Mouse (Mus musculus) thymus, adult 2 months (tissue): ENCODE data around the gene Hip1r. TPM values are rescaled to one million over a fixed set of nuclear protein-coding genes. Genes with fewer than 3 reads are reported as not detected.

Source experiments
- DNase-seq: peaks from one replicate; pipeline ENCODE4 v3.0.0; 2021
- H3K27ac ChIP-seq: fragments of 200-500 bp; 2 replicates; pipeline ENCODE4 v1.5.1; 2012; ENCODE audit warnings: low read length, control low read depth; ENCODE audit not compliant: control insufficient read depth, insufficient read depth
- H3K27me3 ChIP-seq: fragments of 200-500 bp; 2 replicates; pipeline ENCODE4 v1.6.1; 2012; ENCODE audit warnings: mild to moderate bottlenecking, low read length, moderate library complexity, mixed read lengths; ENCODE audit not compliant: control insufficient read depth, insufficient read depth
- H3K36me3 ChIP-seq: fragments of 200-500 bp; 2 replicates; pipeline ENCODE4 v1.6.1; 2012; ENCODE audit warnings: mild to moderate bottlenecking, low read length, moderate library complexity; ENCODE audit not compliant: control insufficient read depth, insufficient read depth
- H3K4me1 ChIP-seq: fragments of 200-500 bp; replicated peaks from 2 replicates; pipeline ENCODE4 v1.6.1; 2012; ENCODE audit warnings: low read length; ENCODE audit not compliant: control insufficient read depth, insufficient read depth
- H3K4me3 ChIP-seq: fragments of 200-500 bp; 2 replicates; pipeline ENCODE4 v1.5.1; 2012; ENCODE audit warnings: mild to moderate bottlenecking, low read length, control low read depth, moderate library complexity; ENCODE audit not compliant: control insufficient read depth, insufficient read depth
- CTCF ChIP-seq: fragments of 200-500 bp; IDR thresholded peaks from 2 replicates; pipeline ENCODE4 v1.5.1; 2012; ENCODE audit warnings: mild to moderate bottlenecking, control low read depth, low read length, moderate library complexity, borderline replicate concordance; ENCODE audit not compliant: control insufficient read depth, poor library complexity, insufficient read depth; ENCODE audit errors: extremely low read depth
- POLR2A ChIP-seq: fragments of 200-500 bp; IDR thresholded peaks from 2 replicates; pipeline ENCODE4 v1.6.1; 2012; ENCODE audit warnings: mild to moderate bottlenecking, low read length, control low read depth, moderate library complexity; ENCODE audit not compliant: control insufficient read depth, poor library complexity, insufficient read depth; ENCODE audit errors: extremely low read depth
- WGBS: fragments of 180-500 bp; shearing (Covaris S2); methylation state at CpG from one replicate; pipeline ENCODE4 v1.1.7; 2018; 5-methylcytosine and 5-hydroxymethylcytosine counted together
- polyA plus RNA-seq: library from polyadenylated mRNA; depleted of rRNA; stranded (reverse); fragments of >200 nt; gene quantifications from 2 replicates; pipeline ENCODE4 v1.2.3, GENCODE M21; 2012; rRNA removed

Hip1r gene
- 12.5 and 13.8 TPM in 2 replicates for polyA plus RNA-seq

DNA sequence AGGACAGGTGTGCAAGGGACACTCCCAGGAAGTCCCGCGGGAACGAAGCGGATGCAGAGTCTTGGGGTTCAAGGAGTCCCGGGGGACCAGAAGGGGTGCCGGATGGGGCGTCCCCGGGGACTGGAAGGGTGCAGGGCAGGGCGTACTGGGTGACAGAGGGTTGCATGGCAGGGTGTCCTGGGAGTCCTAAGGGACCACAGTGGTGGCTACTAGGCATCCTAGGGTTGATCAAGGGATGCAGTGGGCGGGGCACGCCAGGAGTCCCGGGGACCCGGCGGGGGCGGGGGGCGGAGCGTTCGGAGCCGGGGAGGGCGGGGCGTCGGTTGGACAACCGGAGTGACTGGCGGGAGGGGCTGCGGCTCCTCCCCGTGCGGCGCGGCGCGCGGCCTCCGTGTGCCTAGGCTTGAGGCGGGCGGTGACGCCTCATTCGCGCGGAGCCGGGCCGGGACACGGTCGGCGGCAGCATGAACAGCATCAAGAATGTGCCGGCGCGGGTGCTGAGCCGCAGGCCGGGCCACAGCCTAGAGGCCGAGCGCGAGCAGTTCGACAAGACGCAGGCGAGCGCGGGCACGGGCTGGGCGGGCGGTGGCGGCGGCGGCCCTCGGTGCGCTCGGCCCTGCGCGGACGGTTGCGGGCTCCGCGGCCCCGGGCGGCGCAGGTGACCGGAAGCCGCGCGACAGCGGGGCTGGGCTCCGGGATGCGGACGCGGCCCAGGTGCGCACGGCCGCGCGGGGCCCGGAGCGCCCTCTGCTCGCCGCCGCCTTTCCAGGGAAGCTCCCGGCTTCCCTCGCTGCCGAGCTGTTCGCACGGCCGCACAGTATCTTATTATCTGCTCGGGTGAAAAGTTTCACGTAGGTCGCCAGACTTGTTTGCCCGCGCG, at the start of gene Hip1r:
Hip1r (plus strand) TSS at position 330 of the 880 bp plus-strand sequence.
- Histone ChIP-seq H3K27me3 (no peaks in the 10 kb centered on the region), H3K36me3 (no peaks in the 10 kb centered on the region), H3K27ac (no peak within 1 kb of the TSS; the same call in 1 of the 2 replicates), H3K4me1 (peaks cover 14% of the 10 kb centered on the region), H3K4me3 (peak within 1 kb of the TSS; percentile 76)
- DNase-seq, result peak; percentile 73
- no peak for TF ChIP-seq POLR2A
- no peak for TF ChIP-seq CTCF
- WGBS, result under 1% methylated on average over 106 of the region's 106 CpGs

DNA sequence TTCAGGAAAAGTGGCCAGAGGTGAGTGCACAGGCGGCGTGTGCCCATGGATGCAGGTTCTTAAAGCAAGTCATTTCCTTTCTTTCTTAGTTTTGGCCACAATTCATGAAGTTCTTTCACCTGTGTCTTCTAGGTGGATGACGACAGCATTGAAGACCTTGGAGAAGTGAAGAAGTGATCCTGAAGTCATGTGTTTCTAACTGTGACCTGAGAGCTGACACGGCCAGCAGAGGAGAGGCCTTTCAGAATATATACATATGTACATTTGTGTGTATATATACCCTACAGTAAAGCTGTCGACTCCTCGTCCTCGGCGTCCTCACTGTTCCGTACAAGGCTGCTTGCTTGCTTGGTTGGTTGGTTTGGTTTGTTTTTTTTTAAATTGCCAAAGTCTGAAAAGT, 46.3 kb upstream of the Hip1r start, which contains the start of gene Gm43518:
Gm43518 (plus strand) TSS at position 301 of the 400 bp plus-strand sequence.
- 98% methylated on average over 9 of the region's 9 CpGs for WGBS
- Histone ChIP-seq H3K27ac (no peak within 1 kb of the TSS), H3K4me3 (no peak within 1 kb of the TSS), H3K4me1 (peaks cover 13% of the 10 kb centered on the region), H3K36me3 (peaks cover 34% of the 10 kb centered on the region), H3K27me3 (no peaks in the 10 kb centered on the region)
- no peak for DNase-seq
- no peak for TF ChIP-seq POLR2A
- TF ChIP-seq CTCF, result no peak

DNA sequence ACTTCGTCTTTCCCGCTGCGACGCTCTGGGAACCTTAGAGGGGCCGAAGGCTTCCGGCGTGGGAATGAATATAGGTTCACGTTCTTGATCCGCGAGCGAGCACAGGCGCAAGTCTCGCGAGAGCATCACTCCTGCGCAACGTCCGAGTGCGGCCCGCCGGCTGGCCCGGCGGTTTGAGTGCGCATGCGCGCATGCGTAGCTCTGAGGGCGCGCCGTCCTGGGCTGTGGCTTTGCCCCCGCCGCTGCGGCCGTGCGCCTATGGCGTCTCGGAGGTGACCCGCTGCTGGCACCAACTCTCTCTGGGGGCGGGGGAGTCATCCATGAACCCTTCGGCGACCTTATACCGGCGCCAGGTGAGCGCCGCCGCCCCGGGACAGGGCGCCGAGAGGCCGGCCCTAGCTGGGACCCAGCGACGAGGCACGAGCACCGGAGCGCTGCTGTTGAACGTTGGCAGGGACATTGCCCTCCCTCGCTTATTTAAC, 42.9 kb upstream of the Hip1r start, which contains the start of gene Ccdc62:
Ccdc62 (plus strand) TSS at position 172 of the 482 bp plus-strand sequence.
- under 1% methylated on average over 56 of the region's 56 CpGs for WGBS
- TF ChIP-seq POLR2A (peak; percentile 98), CTCF (peak; percentile 57; the same call in 1 of the 2 replicates)

DNA sequence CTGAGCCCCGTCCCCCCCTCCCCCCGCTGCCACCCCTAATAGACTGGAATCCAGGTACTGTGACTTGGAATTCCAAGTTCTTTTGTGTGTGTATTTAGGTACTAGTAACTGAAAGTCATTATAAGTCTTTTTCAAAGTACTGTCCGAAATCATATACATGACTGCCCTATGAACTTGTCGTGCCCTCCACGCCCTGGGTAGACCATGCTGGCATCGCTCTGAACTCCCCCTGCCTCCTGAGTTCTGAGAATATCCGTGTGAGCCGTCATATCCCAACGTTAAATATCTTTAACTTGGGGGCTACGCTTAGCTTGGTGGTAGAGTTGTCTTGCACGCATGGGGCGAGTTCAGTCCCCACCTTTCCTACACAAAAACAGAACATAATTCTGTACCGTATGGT, 42.3 kb upstream of the Hip1r start:
- Histone ChIP-seq H3K4me1 (peaks cover 5% of the 10 kb centered on the region; the same call in 1 of the 2 replicates), H3K27me3 (no peaks in the 10 kb centered on the region), H3K4me3 (peak overlapping the region; percentile 67; the same call in 1 of the 2 replicates), H3K27ac (no peak overlapping the region), H3K36me3 (peaks cover 13% of the 10 kb centered on the region)
- WGBS, result 41% methylated on average over 13 of the region's 13 CpGs
- DNase-seq, result no peak
- no peak for TF ChIP-seq CTCF
- no peak for TF ChIP-seq POLR2A

More for the DNA sequence above, 42.9 kb upstream of the Hip1r start, which contains the start of gene Ccdc62:
- DNase-seq, result peak; percentile 90
- Histone ChIP-seq H3K27me3 (no peaks in the 10 kb centered on the region), H3K4me3 (peak within 1 kb of the TSS; percentile 67), H3K4me1 (peaks cover 5% of the 10 kb centered on the region; the same call in 1 of the 2 replicates), H3K27ac (no peak within 1 kb of the TSS; the same call in 1 of the 2 replicates), H3K36me3 (peaks cover 13% of the 10 kb centered on the region)

DNA sequence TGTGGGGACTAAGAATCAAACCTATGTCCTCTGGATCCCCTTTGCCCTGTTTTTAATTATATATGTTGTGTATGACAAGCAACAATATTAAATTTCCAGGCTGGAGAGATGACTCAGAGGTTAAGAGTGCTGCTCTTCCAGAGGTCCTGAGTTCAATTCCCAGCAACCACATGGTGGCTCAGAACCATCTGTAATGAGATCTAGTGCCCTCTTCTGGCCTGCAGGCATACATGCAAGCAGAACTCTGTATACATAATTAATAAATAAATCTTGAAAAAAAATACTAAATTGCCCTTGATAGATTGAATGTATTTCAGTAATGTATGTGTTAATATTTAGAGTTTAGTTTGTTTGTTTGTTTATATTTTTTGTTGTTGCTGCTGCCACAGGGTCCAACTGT, 40.5 kb upstream of the Hip1r start:
- TF ChIP-seq POLR2A (no peak), CTCF (no peak)
- Histone ChIP-seq H3K36me3 (peaks cover 2% of the 10 kb centered on the region), H3K27me3 (no peaks in the 10 kb centered on the region), H3K27ac (no peak overlapping the region), H3K4me1 (peaks cover 5% of the 10 kb centered on the region; the same call in 1 of the 2 replicates), H3K4me3 (no peak overlapping the region)
- DNase-seq, result no peak

DNA sequence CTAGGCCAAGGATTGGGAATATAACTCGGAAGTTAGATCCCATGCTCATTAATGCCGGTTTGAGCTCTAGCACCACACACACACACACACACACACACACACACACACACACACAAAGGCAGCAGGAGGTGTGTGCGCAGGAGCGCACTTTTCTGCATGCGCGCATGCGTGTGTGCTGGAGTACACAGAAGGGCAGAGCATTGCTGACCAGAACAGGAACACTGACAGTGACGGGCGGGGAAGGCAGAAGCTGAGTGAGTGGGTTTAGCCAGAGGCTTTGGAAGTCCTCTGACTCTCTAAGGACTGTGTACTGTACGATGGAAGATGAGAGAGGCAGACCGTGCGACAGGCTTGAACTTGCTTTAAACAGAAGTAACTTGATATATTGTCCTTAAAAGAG, 39.9 kb upstream of the Hip1r start:
- TF ChIP-seq POLR2A, result no peak
- TF ChIP-seq CTCF, result no peak
- H3K27me3 ChIP-seq, result no peaks in the 10 kb centered on the region
- no peak overlapping the region for H3K27ac ChIP-seq
- no peaks in the 10 kb centered on the region for H3K36me3 ChIP-seq
- no peak for DNase-seq
- WGBS, result 93% methylated on average over 12 of the region's 12 CpGs
- peaks cover 5% of the 10 kb centered on the region; the same call in 1 of the 2 replicates for H3K4me1 ChIP-seq
- H3K4me3 ChIP-seq, result no peak overlapping the region
